Mouse (Mus musculus) MEL (cell line): ENCODE measurements around the gene Trim41.

Source experiments
- CHD2 ChIP-seq: IDR thresholded peaks from 2 replicates; pipeline ENCODE4 v1.6.1; 2011; ENCODE audit warnings: low read length, improper control_type of control experiment
- CTCF ChIP-seq, 3 experiments: IDR thresholded peaks in 2 of 3; conservative IDR thresholded peaks in 1 of 3; 2 replicates each; pipeline ENCODE4 v1.5.1; 2011 to 2012; ENCODE audit warnings: low read length in 3 of 3, low read depth in 2 of 3, mild to moderate bottlenecking in 2 of 3, improper control_type of control experiment in 1 of 3, inconsistent platforms in 1 of 3, mixed read lengths in 1 of 3, moderate library complexity in 1 of 3; ENCODE audit not compliant: control insufficient read depth in 1 of 3, insufficient read depth in 1 of 3, poor library complexity in 1 of 3, severe bottlenecking in 1 of 3
- EP300 ChIP-seq, 2 experiments: IDR thresholded peaks; 2 replicates each; pipeline ENCODE4 v1.6.1; 2011; ENCODE audit warnings: improper control_type of control experiment in 2 of 2, low read length in 2 of 2, low read depth in 1 of 2, mild to moderate bottlenecking in 1 of 2
- ETS1 ChIP-seq: IDR thresholded peaks from 2 replicates; pipeline ENCODE4 v1.6.1; 2012; ENCODE audit warnings: low read depth, mild to moderate bottlenecking, inconsistent platforms, low read length, improper control_type of control experiment, moderate library complexity
- GATA1 ChIP-seq: IDR thresholded peaks from 2 replicates; pipeline ENCODE4 v1.6.1; 2011; ENCODE audit warnings: low read depth, low read length, improper control_type of control experiment
- MEF2A ChIP-seq: IDR thresholded peaks from 2 replicates; pipeline ENCODE4 v1.6.1; 2014; ENCODE audit warnings: low read depth, mild to moderate bottlenecking, inconsistent platforms, low read length, improper control_type of control experiment; ENCODE audit not compliant: poor library complexity, insufficient replicate concordance, severe bottlenecking; ENCODE audit errors: extremely low read depth
- MYC ChIP-seq: IDR thresholded peaks from 2 replicates; pipeline ENCODE4 v1.6.1; 2011; ENCODE audit warnings: low read depth, mild to moderate bottlenecking, low read length, improper control_type of control experiment, moderate library complexity
- NELFE ChIP-seq: IDR thresholded peaks from 2 replicates; pipeline ENCODE4 v1.6.1; 2011; ENCODE audit warnings: low read depth, low read length, improper control_type of control experiment
- POLR2A ChIP-seq, 2 experiments: IDR thresholded peaks; 2 replicates each; pipeline ENCODE4 v1.6.1; 2011 to 2012; ENCODE audit warnings: low read length in 2 of 2, mild to moderate bottlenecking in 2 of 2, control low read depth in 1 of 2, improper control_type of control experiment in 1 of 2, low read depth in 1 of 2, moderate library complexity in 1 of 2; ENCODE audit not compliant: control insufficient read depth in 1 of 2, insufficient read depth in 1 of 2, poor library complexity in 1 of 2
- TBP ChIP-seq: IDR thresholded peaks from 2 replicates; pipeline ENCODE4 v1.8.0; 2011; ENCODE audit warnings: low read depth, low read length, improper control_type of control experiment
- TCF12 ChIP-seq: IDR thresholded peaks from 2 replicates; pipeline ENCODE4 v1.6.1; 2014; ENCODE audit warnings: low read depth, mild to moderate bottlenecking, inconsistent platforms, low read length, improper control_type of control experiment, moderate library complexity
- ZC3H11A ChIP-seq: IDR thresholded peaks from 2 replicates; pipeline ENCODE4 v1.6.1; 2012; ENCODE audit warnings: low read depth, mild to moderate bottlenecking, inconsistent platforms, low read length, improper control_type of control experiment
- ZMIZ1 ChIP-seq: IDR thresholded peaks from 2 replicates; pipeline ENCODE4 v1.6.1; 2012; ENCODE audit warnings: low read depth, mild to moderate bottlenecking, inconsistent platforms, low read length, improper control_type of control experiment, moderate library complexity

- TF ChIP-seq MYC (0 out of 2 replicates have a peak, but pooled peaks have one; percentile 8), CTCF (IDR thresholded peaks at IDR 0.05 in 2 of 3, conservative IDR thresholded peaks at IDR 0.05 in 1 of 3; ENCODE audit: control insufficient read depth in 1 of 3, insufficient read depth in 1 of 3, low read depth in 2 of 3, low read length in 3 of 3, poor library complexity in 1 of 3, severe bottlenecking in 1 of 3) (no peak), ETS1 (0 out of 2 replicates have a peak, but pooled peaks have one; percentile 25), ZMIZ1 (no peak), NELFE (no peak), GATA1 (no peak), POLR2A (IDR thresholded peaks at IDR 0.05; ENCODE audit: control insufficient read depth in 1 of 2, insufficient read depth in 1 of 2, low read depth in 1 of 2, low read length in 2 of 2, poor library complexity in 1 of 2) (no peak), MEF2A (no peak), EP300 (IDR thresholded peaks at IDR 0.05; ENCODE audit: low read depth in 1 of 2, low read length in 2 of 2) (peak in 1 of 2 experiments; percentile 58; a peak in 2 of 4 replicates), TBP (no peak), CHD2 (no peak), TCF12 (no peak), ZC3H11A (no peak)
Measured at GRCm38 (mm10) chr11:48793184-48793583, 24.0 kb downstream of the Trim41 start.
